Mouse (Mus musculus) brain, embryonic 14.5 days (tissue): Measurements from ENCODE around the gene Hoxb7. TPM values are rescaled to one million over a fixed set of nuclear protein-coding genes. Genes with fewer than 3 reads are reported as not detected.
A peak's percentile ranks its signal among the peaks of the same experiment; 100 is the strongest.

ENCODE experiments used
- DNase-seq: peaks from one replicate; pipeline ENCODE4 v3.0.0-alpha.2; 2011; ENCODE audit warnings: low read depth
- CTCF ChIP-seq: fragments of 200-500 bp; IDR thresholded peaks from 2 replicates; pipeline ENCODE4 v1.5.1; 2012; ENCODE audit warnings: inconsistent platforms, mild to moderate bottlenecking, moderate library complexity, borderline replicate concordance; ENCODE audit not compliant: insufficient read depth, insufficient read length; ENCODE audit errors: extremely low read depth
- POLR2A ChIP-seq: fragments of 200-500 bp; IDR thresholded peaks from 2 replicates; pipeline ENCODE4 v1.6.1; 2012; ENCODE audit warnings: mild to moderate bottlenecking, inconsistent platforms, borderline replicate concordance; ENCODE audit not compliant: poor library complexity, insufficient read depth, insufficient read length, severe bottlenecking; ENCODE audit errors: extremely low read depth
- polyA plus RNA-seq: library from polyadenylated mRNA; depleted of rRNA; stranded (reverse); fragments of >200 nt; gene quantifications from 2 replicates; pipeline ENCODE4 v1.2.3, GENCODE M21; 2012

Gene Hoxb7
- polyA plus RNA-seq, 1 experiment, result 2.4 TPM

GRCm38 (mm10) chr11:96280399-96281378 is 5.7 kb upstream of the Hoxb7 start:
- no peak for TF ChIP-seq POLR2A
- TF ChIP-seq CTCF, result no peak
- no peak for DNase-seq

DNA sequence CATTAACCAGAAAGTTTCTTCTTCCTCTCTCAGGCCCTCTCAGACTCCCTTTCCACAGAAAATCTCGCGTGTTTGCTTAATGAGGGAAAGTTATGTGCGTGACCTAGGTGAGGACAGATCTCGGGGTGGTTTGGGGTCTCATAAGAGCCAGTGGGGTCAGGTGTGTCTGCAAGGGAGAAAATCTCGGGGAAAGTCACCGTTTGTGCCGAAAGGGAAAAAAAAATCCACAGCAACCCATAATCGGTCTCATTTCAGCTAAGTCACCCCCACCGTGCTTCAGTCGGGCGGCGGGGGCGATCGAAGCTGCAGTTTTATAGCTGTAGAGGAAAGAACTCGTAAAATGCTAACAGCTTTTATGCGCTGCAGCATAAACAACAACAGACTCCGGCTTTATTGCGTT is 5.0 kb upstream of the Hoxb7 start:
- TF ChIP-seq CTCF (no peak), POLR2A (no peak)
- no peak for DNase-seq

GRCm38 (mm10) chr11:96281855-96282570 is 4.4 kb upstream of the Hoxb7 start, which contains the start of gene Hoxb8:
Gene Hoxb8 (plus strand): TSS chr11:96281905.
- TF ChIP-seq POLR2A, result no peak
- TF ChIP-seq CTCF, result no peak
- DNase-seq, result no peak

GRCm38 (mm10) chr11:96282795-96283430 is 3.5 kb upstream of the Hoxb7 start:
- no peak for TF ChIP-seq POLR2A
- TF ChIP-seq CTCF, result no peak
- DNase-seq, result no peak

DNA sequence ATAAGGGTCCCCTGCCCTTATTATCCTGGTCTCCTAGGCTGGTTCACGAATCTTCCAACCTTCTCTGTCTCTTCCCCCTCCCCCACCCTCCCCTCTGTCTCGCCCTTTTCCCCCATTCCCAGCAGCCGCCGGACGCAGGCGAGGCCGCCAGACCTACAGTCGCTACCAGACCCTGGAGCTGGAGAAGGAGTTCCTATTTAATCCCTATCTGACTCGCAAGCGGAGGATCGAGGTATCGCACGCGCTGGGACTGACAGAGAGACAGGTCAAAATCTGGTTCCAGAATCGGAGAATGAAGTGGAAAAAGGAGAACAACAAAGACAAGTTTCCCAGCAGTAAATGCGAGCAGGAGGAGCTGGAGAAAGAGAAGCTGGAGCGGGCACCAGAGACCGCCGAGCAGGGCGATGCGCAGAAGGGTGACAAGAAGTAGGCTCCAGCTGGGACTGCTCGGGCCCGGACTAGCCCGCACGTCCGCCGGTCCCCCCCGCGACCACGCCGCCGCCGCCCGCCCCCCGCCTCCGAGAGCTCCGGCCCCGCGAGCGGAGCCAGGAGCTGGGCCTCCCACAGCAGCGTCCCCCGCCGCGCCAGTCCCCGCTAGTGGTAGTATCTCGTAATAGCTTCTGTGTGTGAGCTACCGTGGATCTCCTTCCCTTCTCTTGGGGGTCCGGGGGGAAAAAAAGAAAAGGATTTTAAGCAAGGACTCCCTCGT is 2.2 kb upstream of the Hoxb7 start:
- DNase-seq, result peak; percentile 55

DNA sequence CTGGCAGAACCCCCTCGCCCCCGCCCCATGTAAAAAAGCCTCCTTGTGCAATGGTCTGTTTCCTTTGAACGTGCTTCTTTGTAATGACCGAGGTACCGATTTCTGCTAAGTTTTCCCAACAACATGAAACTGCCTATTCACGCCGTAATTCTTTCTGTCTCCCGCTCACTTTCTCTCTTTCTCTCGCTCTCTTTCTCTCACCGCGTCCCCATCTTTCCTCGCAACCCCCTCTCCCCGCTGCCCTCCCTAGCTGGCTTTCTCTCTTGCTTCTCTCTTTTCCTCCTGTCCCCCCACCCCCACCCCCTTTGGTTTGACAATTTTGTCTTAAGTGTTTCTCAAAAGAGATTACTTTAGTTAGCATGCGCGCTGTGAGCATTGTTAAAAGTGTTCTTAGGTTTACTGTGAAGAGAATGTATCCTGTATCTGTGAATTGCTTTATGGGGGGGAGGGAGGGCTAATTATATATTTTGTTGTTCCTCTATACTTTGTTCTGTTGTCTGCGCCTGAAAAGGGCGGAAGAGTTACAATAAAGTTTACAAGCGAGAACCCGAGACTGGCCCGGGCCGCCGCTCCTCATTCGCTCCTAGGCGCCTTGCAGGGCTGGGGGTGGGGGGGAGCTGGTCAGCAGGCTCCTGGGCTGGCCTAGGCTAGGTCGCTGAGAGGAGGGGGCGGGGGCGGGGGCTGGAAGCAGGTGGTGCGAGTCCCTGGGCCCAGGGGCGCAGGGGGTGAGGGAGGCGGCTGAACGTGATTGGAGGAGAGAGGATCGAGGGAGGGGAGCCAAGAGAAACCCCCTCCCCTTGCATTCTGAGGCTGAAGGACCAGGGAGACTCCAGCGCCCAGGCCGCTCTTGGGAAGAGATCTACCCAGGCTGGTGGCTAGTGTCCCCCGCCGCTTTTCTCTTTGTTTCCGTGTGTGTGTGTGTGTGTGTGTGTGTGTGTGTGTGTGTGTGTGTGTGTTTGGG is 1.4 kb upstream of the Hoxb7 start:
- TF ChIP-seq CTCF (no peak), POLR2A (no peak)
- no peak for DNase-seq

More for the DNA sequence above, 2.2 kb upstream of the Hoxb7 start:
- TF ChIP-seq POLR2A, result no peak
- peak; percentile 32; the same call in 1 of the 2 replicates for TF ChIP-seq CTCF

- DNase-seq, result no peak
- no peak for TF ChIP-seq POLR2A
- no peak for TF ChIP-seq CTCF
Observed at GRCm38 (mm10) chr11:96286739-96287385, 439 bp downstream of the Hoxb7 start.

DNA sequence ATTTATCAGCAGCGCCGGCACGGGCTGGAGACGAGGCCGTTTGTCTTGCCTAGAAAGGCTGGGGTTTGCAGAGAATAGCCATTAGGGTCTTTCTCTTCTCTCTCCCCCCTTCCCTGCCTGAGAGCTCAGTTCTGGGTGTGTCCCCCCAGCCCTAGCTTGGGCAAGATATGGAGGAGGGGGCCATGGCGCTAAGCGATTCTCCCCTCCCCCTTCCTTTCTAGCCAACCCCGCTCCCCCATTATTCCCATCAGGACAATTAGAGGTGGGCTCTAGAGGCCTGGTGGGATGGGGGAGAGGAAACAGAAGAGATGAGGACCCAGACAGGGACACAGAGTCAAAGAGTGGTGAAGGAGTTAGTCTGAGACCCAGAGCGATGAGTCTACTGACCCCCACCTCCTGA is 988 bp downstream of the Hoxb7 start:
- no peak for TF ChIP-seq POLR2A
- TF ChIP-seq CTCF, result no peak
- no peak for DNase-seq

GRCm38 (mm10) chr11:96288455-96289221 is 2.2 kb downstream of the Hoxb7 start:
- no peak for TF ChIP-seq POLR2A
- no peak for TF ChIP-seq CTCF
- DNase-seq, result no peak
